Mouse (Mus musculus): Measurements from ENCODE around the gene Ces3a. TPM values are rescaled to one million over a fixed set of nuclear protein-coding genes. Genes with fewer than 3 reads are reported as not detected.
"Not testable (repeated sequence)": the region's sequence is repeated elsewhere in the genome, so short reads cannot be mapped to it uniquely, and the experiment has no call there.

Ces3a gene
- polyA plus RNA-seq, 2 experiments, result not detected

- TF ChIP-seq POLR2A (IDR thresholded peaks at IDR 0.05; ENCODE audit: borderline replicate concordance, extremely low read depth, insufficient read depth, insufficient read length), result no peak
- no peaks in the 10 kb centered on the region for H3K9me3 ChIP-seq (ENCODE audit: control insufficient read depth, low read length)
- DNase-seq (ENCODE audit: low spot score), result no peak
- no peaks in the 10 kb centered on the region for H3K4me1 ChIP-seq (ENCODE audit: control insufficient read depth, insufficient read depth, low read length)
- no peak for ATAC-seq (ENCODE audit: low FRiP score, low read depth)
- H3K9ac ChIP-seq (ENCODE audit: low read depth, low read length, severe bottlenecking), result no peak overlapping the region
- 67% methylated on average over 6 of the region's 6 CpGs for WGBS
- H3K4me3 ChIP-seq (replicated peaks; ENCODE audit: low read length), result no peak overlapping the region
- H3K4me2 ChIP-seq (replicated peaks; ENCODE audit: low read depth, low read length, severe bottlenecking), result no peak overlapping the region
- H3K27ac ChIP-seq (replicated peaks; ENCODE audit: low read depth, low read length), result no peak overlapping the region
- H3K36me3 ChIP-seq (ENCODE audit: control insufficient read depth, insufficient read depth, low read length), result no peaks in the 10 kb centered on the region
- no peaks in the 10 kb centered on the region for H3K27me3 ChIP-seq (ENCODE audit: control insufficient read depth, insufficient read depth, low read length)
Measured at GRCm38 (mm10) chr8:105077071-105077470, 28.7 kb downstream of the Ces3a start.

GRCm38 (mm10) chr8:105078591-105078990 is 30.2 kb downstream of the Ces3a start:
- H3K27me3 ChIP-seq (ENCODE audit: control insufficient read depth, insufficient read depth, low read length), result no peaks in the 10 kb centered on the region
- TF ChIP-seq POLR2A (IDR thresholded peaks at IDR 0.05; ENCODE audit: borderline replicate concordance, extremely low read depth, insufficient read depth, insufficient read length), result no peak
- no peaks in the 10 kb centered on the region for H3K9me3 ChIP-seq (ENCODE audit: control insufficient read depth, low read length)
- DNase-seq (ENCODE audit: low spot score), result no peak
- no peak overlapping the region for H3K4me2 ChIP-seq (replicated peaks; ENCODE audit: low read depth, low read length, severe bottlenecking)
- ATAC-seq (ENCODE audit: low FRiP score, low read depth), result no peak
- WGBS, result 84% methylated on average over 5 of the region's 5 CpGs
- H3K36me3 ChIP-seq (ENCODE audit: control insufficient read depth, insufficient read depth, low read length), result no peaks in the 10 kb centered on the region
- no peak overlapping the region for H3K27ac ChIP-seq (replicated peaks; ENCODE audit: low read depth, low read length)
- no peak overlapping the region for H3K4me3 ChIP-seq (replicated peaks; ENCODE audit: low read length)
- no peak overlapping the region for H3K9ac ChIP-seq (ENCODE audit: low read depth, low read length, severe bottlenecking)
- no peaks in the 10 kb centered on the region for H3K4me1 ChIP-seq (ENCODE audit: control insufficient read depth, insufficient read depth, low read length)

DNA sequence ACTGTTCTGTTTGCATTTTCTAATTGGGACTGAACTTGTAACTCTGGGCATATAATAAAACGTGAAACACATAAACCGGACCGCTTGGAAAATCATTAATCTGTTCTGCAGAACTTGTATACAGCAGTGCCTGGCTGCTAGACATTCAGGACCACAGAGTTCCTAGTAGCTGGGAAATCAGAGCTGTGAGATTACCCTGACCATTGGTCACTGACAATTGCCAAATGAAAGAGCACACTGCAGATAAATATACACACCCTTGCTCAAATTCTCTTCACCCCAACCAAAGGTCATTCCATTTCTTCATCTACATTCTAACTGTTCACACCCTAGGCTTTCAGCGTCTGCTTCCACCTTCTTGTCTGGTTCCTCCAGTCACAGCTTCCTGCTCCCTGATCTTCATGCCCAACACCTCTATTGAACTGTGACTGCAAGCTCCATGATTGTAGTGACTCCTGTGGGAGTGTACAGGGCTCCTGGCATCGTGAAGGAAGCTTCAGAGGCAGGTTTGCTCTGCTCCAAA is 32.5 kb downstream of the Ces3a start:
- Histone ChIP-seq H3K27me3 (ENCODE audit: control insufficient read depth, insufficient read depth, low read length) (no peaks in the 10 kb centered on the region), H3K9ac (ENCODE audit: low read depth, low read length, severe bottlenecking) (no peak overlapping the region), H3K9me3 (ENCODE audit: control insufficient read depth, low read length) (no peaks in the 10 kb centered on the region), H3K4me1 (ENCODE audit: control insufficient read depth, insufficient read depth, low read length) (no peaks in the 10 kb centered on the region), H3K4me2 (replicated peaks; ENCODE audit: low read depth, low read length, severe bottlenecking) (no peak overlapping the region), H3K36me3 (ENCODE audit: control insufficient read depth, insufficient read depth, low read length) (no peaks in the 10 kb centered on the region), H3K27ac (replicated peaks; ENCODE audit: low read depth, low read length) (no peak overlapping the region), H3K4me3 (replicated peaks; ENCODE audit: low read length) (no peak overlapping the region)
- ATAC-seq (ENCODE audit: low FRiP score, low read depth) (no peak), DNase-seq (ENCODE audit: low spot score) (no peak)
- WGBS, result 58% methylated on average over 5 of the region's 5 CpGs
- TF ChIP-seq POLR2A (IDR thresholded peaks at IDR 0.05; ENCODE audit: borderline replicate concordance, extremely low read depth, insufficient read depth, insufficient read length), result no peak

DNA sequence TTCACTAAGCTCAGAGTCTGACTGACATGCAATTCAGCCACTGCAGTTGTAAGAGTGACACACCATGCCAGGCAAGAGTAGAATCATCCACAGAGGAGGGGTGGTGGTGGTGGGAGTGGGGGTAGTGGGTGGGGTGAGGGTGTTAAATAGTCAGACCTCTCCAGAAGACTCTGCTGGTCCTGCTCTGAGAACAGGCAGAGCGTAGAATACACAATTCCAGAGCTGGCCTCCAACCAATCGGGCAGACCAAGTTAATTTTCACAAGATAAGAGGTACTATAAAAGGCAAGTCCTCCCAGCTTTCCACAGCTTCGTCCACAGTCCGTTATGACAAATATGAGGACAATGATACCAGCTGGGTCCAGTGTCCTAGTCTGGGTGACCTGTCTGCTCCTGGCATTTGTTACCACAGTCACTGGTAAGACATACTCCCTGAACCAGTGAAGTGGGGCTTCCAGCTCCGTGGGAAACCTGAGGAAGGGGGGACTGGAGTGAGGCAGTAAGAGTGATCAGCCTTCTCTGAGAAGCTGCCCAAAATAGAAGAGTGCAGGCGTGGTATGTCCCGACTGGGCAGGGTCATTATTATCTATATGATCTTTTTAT is 35.1 kb downstream of the Ces3a start, which contains the start of gene Ces3b:
Gene Ces3b (plus strand): TSS at position 305 of the 602 bp plus-strand sequence.
- Histone ChIP-seq H3K27me3 (ENCODE audit: control insufficient read depth, insufficient read depth, low read length) (no peaks in the 10 kb centered on the region), H3K9me3 (ENCODE audit: control insufficient read depth, low read length) (no peaks in the 10 kb centered on the region), H3K36me3 (ENCODE audit: control insufficient read depth, insufficient read depth, low read length) (no peaks in the 10 kb centered on the region), H3K4me2 (replicated peaks; ENCODE audit: low read depth, low read length, severe bottlenecking) (no peak within 1 kb of the TSS), H3K27ac (replicated peaks; ENCODE audit: low read depth, low read length) (no peak within 1 kb of the TSS), H3K9ac (ENCODE audit: low read depth, low read length, severe bottlenecking) (no peak within 1 kb of the TSS), H3K4me1 (ENCODE audit: control insufficient read depth, insufficient read depth, low read length) (no peaks in the 10 kb centered on the region), H3K4me3 (replicated peaks; ENCODE audit: low read length) (no peak within 1 kb of the TSS)
- TF ChIP-seq POLR2A (IDR thresholded peaks at IDR 0.05; ENCODE audit: borderline replicate concordance, extremely low read depth, insufficient read depth, insufficient read length), result no peak
- WGBS, result 84% methylated on average over 7 of the region's 7 CpGs
- DNase-seq (ENCODE audit: low spot score) (no peak), ATAC-seq (ENCODE audit: low FRiP score, low read depth) (no peak)

GRCm38 (mm10) chr8:105088166-105088565 is 39.8 kb downstream of the Ces3a start:
- ATAC-seq (ENCODE audit: low FRiP score, low read depth); H3K27me3 ChIP-seq (ENCODE audit: control insufficient read depth, insufficient read depth, low read length); H3K9ac ChIP-seq (ENCODE audit: low read depth, low read length, severe bottlenecking); H3K27ac ChIP-seq (replicated peaks; ENCODE audit: low read depth, low read length); DNase-seq (ENCODE audit: low spot score); H3K4me1 ChIP-seq (ENCODE audit: control insufficient read depth, insufficient read depth, low read length); H3K9me3 ChIP-seq (ENCODE audit: control insufficient read depth, low read length); H3K4me2 ChIP-seq (replicated peaks; ENCODE audit: low read depth, low read length, severe bottlenecking); H3K4me3 ChIP-seq (replicated peaks; ENCODE audit: low read length); H3K36me3 ChIP-seq (ENCODE audit: control insufficient read depth, insufficient read depth, low read length): not testable (repeated sequence)
- 86% methylated on average over 3 of the region's 5 CpGs for WGBS
